Mouse (Mus musculus) G1E-ER4 (cell line): ENCODE results near the gene Tvp23a. TPM values are rescaled to one million over a fixed set of nuclear protein-coding genes. Genes with fewer than 3 reads are reported as not detected.

Experiments used
- GATA1 ChIP-seq: IDR thresholded peaks from one replicate; pipeline ENCODE4 v1.8.0; 2012; ENCODE audit warnings: low read length, inconsistent platforms
- polyA plus RNA-seq: library from polyadenylated mRNA; stranded (reverse); fragments of >175 nt; gene quantifications from 2 replicates; pipeline ENCODE4 v1.2.3, GENCODE M21; 2012

The Tvp23a gene
- polyA plus RNA-seq, 1 experiment, result not detected

- TF ChIP-seq GATA1, result no peak
Measured at GRCm38 (mm10) chr16:10384544-10384943, 62.6 kb downstream of the Tvp23a start.

DNA sequence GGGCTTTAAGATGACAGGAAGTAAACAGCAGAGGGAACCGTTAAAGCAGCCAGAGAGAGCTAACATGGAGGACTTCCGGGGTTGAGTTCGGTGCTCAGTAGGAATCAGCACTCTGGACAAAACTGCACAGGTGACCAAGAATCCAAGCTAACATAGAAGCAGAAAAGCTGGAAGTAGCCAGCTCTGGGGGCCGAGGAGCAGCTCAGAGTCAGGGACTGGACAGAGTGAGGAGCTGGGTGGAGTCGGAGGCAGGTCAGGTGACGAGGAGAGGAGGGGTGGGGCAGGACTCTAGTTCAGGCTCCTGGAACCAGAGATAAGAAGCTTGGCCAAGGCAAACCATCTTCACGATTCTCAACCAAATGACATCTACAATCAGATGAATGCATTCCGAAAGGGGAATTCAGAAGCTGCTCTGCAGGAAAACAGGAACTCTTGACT is 63.1 kb downstream of the Tvp23a start:
- TF ChIP-seq GATA1, result no peak

DNA sequence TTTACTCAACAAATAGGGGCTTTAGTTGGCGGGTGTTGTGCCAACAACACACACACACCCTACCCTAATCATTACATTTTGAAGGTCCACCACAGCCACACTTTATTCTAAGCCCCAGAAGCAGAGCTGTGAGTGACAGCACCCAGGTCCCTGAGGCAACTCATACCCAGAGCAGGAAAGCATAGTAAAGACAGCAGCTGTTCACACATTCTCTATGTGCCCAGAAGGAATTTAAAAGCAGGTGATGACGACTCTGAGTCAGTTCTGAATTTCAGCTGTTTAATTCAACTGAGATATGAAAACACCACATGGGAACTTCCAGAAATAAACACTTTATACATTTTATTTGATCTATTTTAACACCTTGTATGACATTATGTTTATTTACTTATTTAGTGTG is 67.6 kb downstream of the Tvp23a start:
- no peak for TF ChIP-seq GATA1

- no peak for TF ChIP-seq GATA1
Measured at GRCm38 (mm10) chr16:10377286-10377685, 69.9 kb downstream of the Tvp23a start.

DNA sequence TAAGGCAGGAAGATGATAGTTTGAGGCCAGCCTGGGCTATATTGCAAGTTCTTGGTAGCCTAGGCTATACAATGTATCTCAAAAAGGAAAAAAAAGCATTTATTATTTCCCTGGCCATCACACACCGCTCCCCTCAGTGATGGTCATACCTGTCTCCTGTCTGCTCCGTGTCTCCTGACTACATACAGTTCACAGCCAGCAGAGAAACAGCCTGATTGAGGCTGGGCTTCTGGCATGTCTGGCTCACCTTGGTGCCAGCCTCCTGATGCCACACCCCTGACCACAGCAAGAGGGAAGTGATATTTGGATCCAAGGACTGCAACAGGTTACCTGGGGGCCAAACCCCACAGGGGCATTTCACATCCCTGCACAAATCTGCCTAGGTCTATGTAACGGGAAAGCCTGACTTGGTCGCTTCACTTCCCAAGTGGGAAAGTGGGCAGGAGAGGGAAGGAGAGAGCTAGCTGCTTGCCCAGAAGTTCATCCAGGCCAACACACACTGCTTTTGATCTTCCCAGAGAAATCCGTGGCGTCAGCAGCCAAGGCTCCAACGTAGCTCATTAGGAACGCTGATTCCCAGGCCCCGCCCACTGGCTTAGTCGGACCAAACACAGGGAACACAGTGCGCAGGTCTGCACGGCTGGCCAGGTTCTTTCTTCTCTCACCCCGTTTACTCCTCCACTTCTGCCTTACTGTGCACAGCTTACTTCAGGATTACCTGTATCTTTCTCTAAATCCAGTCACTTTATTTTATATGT is 72.7 kb downstream of the Tvp23a start:
- no peak for TF ChIP-seq GATA1

- TF ChIP-seq GATA1, result no peak
Measured at GRCm38 (mm10) chr16:10372372-10372771, 74.8 kb downstream of the Tvp23a start.

Other genes with a start within 250 kb of the Tvp23a start
- not detected in 2 replicates for gene Emp2, start 133.4 kb downstream of the Tvp23a start, polyA plus RNA-seq
- gene Tekt5, start 51.9 kb downstream of the Tvp23a start, polyA plus RNA-seq, result 0.05 and 0.10 TPM in 2 replicates
- gene Nubp1, start 35.4 kb downstream of the Tvp23a start, polyA plus RNA-seq, result 50.0 and 72.1 TPM in 2 replicates
- gene Ciita, start 32.7 kb upstream of the Tvp23a start, polyA plus RNA-seq, result 0.01 TPM in 2 replicates
- gene Dexi, start 95.7 kb upstream of the Tvp23a start, polyA plus RNA-seq, result 23.7 and 33.1 TPM in 2 replicates
- 17.2 and 19.6 TPM in 2 replicates for gene Clec16a, start 98.0 kb upstream of the Tvp23a start, polyA plus RNA-seq